Mouse (Mus musculus) adrenal gland, adult (tissue): Measurements from ENCODE around the gene BC024978.

Source experiments
- DNase-seq, 2 experiments: peaks; one replicate each; pipeline ENCODE4 v3.0.0; 2022 to 2023; ENCODE audit warnings: low spot score in 1 of 2; ENCODE audit not compliant: inconsistent age in 2 of 2

BC024978 gene

DNA sequence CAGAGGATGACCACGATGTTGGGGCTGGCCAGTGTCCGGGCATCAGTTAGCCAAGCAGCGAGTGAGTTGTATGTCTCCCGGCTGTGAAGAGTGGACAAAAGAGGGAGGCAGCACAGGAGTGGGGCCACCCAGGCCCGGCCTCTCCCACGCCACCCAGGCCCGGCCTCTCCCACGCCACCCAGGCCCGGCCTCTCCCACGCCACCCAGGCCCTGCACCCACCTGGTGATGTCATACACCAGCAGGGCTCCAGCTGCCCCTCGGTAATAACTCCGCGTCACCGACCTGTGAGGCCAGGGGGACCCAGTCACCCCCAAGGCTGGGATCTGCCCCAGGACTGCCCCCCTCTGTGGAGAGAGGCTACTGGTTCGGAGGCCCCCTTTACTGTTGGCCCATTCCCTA is 21.1 kb upstream of the BC024978 start:
- peak in 1 of 2 experiments; percentile 32 for DNase-seq

DNA sequence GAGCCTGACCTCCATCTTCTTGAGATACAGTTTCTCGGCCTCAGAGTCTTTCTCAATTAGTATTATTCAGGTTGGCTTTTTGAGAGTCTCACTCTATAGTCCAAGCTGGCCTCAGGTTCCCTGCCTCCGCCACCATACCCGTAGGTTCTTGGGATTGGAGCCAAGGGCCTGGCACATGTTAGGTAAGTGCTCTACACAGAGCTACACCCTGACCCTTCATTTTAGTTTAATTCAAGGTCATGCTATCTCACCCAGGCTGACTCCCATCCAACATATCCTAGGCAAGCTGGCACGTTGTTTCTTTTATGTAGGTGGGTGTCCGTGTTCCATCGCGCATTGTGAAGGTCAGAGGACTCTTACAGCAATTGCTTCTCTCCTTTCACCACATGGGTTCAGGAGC is 20.7 kb upstream of the BC024978 start:
- DNase-seq: peak; percentile 46 to 54

DNA sequence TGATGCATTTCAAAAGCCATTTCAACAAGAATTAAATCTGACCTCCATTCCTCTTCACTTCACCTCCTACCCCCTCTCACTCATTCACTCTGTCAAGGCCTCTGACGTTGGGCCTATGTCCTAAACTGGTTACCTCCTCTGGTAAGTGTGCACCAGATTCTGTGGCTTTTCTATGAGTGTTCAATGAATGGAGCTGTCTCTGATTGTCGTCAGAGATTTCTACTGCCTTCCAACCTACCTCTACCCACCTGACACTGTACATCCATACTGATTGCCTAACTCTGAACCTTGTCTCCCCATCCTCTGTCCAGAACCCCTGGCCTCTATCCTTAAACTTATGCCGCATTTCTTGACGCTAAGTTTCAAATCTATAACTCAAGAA is 17.6 kb upstream of the BC024978 start:
- DNase-seq: no peak

DNA sequence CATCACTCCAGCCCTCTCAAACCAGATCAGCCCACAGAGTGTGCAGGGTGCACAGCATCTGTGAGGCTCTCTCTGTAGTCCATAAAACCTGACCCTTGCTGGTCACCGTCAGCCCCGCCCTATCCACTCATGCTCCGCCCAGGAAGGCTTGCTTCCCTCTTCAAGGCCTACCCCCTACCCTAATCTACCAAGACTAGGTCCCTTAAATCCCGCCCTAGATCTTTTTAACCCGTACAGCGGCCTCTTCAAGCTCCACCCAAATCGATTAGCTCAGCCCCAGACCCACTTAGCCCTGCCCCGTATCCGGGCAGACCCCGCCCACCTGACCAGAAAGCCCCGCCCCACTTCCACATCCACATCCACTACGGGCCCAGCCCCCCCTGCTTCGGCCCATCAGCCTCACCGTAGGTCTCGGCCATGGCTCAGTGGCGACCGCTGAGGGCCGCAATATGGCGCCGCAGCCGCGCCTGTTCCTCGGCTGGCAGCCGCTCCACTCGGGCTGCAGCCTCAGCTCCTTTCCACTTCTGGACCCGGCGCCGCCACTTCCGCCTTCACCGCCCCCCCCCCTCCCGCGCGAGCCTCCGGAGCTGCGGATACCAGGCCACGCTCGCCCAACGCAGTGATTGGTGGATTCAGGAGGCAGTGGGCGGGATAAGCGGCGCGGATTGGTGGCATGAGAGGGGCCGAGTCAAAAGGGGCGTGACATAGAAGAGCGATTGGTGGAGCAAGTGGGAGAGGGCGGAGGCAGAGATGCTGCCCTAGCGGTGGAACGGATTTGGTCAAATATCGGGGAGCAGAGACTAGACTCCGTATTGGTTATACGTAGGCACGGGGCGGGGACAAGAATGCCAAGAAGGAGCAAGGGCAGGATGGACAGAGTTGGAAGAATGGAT is 17.0 kb upstream of the BC024978 start, which contains the start of gene Rab4b:
TSS of gene Rab4b (minus strand) at position 573 of the 893 bp plus-strand sequence.
- peak; percentile 100 for DNase-seq

DNA sequence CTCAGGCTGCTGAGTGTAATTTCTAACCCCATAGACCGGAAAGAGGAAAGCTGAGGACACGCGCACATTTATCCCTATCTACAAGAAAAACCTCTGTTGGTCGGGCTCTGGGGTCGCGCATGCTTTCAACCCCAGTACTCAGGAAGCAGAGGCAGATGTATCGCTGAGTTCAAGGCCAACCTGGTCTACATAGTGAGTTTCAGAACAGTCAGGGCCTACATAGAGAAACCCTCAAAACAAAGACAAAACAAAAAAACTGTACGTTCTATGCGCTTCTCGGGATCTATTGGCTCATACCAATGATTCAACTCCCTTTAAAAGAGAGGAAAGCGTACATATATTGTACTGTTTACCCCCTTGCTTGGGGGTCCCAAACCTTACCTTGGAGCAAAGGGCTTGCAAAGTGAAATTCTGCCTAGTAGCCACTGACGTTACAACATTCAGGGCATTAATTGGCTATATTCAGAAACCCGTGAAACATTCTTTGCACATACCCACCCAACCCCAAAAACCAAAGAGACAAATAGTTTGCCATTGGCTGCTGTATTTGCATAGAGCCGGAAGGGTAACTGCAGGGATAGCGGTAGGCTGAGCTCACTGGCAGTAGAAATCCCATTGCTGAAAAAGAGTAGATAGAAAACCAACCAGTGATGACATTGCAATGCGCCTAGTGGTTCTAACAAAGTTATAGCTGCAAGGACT is 16.2 kb upstream of the BC024978 start:
- DNase-seq: no peak

DNA sequence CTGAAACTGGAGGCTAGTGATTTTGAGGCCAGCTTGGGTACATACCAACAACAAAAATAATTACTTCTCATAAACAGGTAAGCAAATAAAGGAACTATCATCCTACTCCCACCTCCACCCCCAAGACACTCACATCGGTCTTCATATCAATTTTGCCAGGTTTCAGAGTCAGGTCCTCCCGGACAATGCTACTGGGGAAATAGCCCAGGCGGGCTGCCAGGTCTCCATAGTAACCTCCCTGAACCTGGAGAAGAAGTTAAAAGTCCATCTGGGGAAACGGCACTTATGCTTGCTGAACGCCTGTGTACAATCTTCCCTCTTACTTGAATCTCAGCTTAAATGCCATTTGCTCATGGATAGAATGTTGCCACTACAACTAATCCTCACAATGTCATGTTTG is 15.5 kb upstream of the BC024978 start:
- peak; percentile 51 to 77 for DNase-seq

DNA sequence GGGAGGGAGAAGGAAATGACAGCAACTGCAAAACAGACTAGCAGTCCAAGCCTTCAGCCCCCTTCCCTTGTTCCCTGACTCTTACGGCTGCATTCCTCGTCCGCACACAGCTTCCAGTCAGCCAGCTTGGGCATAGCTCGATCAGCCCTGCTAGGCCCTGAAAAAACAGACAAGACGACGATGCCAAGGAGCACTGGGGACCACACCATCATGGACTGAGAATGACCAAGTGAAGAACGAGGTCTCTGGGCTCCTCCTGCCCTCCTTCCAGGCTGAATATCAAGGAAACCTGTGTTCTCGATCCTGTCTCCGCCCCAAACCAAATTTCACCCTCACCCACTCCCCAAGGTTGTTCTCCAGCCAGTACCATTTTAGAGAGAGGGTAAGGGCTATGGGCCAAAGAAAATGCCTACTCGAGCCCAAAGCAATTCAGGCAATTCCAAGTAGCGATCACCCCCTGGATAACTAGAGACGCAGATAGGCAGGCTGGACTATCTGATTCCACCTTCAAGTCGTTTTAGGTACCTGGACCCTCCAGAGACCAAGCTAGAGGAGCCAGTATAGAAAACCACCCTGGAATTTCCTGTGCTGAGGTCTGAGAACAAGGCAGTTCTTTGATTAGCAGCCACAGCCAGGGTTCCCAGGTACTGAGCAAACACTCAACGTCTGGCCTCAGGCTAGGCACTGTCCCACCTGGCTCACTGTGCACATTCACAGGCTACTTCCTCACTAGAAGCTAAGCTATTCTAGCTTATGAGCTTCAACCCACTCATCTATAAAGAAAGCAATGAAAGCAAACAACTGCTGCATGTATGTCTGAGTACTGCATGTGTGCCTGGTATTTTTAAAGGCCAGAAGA is 14.5 kb upstream of the BC024978 start, which contains the start of the genes Gm21983 and Mia:
TSS of gene Gm21983 (minus strand) at position 250 of the 859 bp plus-strand sequence.
TSS of gene Mia (minus strand) at position 321 of the 859 bp plus-strand sequence.
- no peak for DNase-seq

DNA sequence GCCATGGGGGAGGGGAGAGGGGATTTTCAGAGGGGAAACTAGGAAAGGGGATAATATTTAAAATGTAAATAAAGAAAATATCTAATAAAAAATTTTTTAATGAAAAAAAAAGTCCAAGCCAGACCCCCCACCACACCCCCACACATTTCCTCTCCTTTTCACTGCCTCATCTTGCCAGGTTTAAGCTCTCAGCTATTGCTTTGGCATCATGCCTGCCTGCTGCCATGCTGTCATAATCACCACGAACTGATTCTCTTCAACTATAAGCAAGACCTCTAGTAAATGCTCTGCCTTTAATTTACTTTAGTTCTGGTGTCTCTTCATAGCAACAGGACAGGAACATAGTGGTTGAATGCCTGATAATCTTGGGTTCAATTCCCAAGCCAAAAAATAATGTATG is 13.1 kb upstream of the BC024978 start:
- DNase-seq: no peak

DNA sequence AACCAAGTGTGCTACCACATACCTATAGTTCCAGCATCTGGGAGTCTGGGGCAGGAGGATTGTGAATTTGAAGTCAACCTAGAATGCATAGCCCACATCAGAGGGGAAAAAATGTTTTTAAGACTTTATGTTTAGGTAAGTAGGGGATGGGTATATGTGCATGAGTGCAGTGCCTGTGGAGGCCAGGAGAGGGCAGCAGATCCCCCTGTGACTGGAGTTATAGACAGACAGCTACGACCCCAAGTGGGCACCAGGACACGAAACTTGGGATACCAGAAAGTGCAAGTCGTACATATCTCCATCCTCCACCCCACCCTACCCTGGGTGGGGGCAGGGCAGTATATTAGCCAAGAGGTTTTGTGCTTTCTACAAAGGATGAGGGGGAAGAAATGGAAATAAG is 10.6 kb upstream of the BC024978 start:
- peak; percentile 43 to 71 for DNase-seq

DNA sequence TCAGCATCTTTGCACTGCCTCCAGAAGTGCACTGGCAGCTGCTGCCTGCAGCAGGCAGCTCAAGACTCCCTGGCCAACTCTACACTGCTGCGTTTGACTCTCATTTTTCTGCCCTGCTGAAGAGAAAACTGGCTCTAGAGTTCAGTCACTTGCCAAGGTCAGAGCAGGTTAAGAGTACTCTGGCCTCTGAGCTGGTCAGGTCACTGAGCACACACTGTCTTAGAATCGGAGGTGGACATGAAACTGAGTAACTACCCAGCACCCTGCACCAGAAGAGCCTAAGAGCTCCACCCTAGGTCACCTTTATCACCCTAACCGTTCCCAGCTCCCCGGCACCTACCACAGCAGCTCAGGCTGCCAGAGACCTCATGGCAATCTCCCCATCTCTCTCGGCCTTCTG is 9.6 kb upstream of the BC024978 start:
- no peak for DNase-seq

DNA sequence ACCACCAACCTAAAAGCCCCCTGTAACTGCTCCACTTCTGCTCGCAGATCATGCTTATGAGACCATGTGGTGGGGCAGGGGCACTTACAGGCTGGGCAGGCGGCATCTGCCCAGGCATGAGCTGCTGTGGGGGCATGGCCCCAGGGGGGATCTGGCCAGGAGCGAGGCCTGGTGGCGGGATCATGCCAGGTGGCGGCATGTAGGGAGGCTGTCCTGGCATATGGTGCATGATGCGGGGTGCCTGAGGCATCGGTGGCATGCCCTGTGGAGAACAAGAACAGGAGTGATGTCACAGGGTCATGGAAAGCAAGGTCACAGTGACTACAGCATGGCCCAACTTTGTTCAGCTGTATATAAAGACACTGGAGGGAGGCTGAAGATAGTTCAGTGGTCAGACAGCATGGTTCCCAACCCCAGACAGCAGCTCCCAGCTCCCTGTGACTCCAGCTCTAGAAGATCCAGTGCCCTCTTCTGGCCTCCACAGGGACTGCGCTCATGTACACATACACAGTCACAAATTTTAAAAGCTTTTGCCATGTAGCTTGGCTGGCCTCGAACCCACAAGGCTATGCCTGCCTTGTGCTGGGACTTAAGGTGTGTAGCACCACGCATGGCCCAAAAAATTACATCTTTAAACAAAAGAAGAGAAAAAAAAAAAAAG is 6.2 kb upstream of the BC024978 start:
- DNase-seq: no peak

DNA sequence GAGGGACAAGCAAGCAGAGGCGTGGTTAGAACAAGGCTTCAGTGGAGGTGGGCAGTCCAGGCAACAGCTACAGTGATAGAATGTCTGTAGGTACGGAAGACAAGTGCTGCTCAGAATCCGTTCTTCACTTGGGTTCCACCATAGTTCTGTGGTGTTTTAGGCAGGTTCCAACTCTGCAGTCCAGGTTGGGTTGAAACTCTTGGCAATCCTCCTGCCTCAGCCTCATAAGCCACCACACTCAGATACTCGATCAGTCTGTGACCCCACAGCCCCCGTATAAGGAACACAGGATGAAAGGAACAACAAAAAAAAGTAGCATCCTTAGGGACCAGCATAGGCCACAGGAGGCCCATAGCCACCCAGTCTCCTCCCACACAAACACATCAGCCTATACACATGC is 3.1 kb upstream of the BC024978 start:
- DNase-seq: no peak

DNA sequence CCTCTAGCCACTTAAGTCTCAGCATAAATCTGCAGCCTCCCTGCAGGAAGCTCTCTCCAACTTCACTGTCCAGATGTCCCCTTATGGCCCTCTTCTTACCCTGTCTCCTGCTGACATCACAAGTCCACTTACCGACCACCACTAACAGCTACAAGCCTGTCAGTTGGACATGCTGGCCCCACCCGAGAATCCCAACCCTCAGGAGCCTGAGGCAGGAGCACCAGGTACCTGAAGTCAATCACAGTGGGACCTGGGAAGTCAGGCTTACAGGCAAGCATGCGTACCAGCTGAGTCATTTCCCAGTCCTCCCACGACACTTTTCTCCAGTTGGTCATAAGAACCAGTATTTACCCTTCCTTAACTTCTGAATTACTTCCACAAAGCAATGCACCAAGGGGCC is 1.9 kb upstream of the BC024978 start:
- no peak for DNase-seq

DNA sequence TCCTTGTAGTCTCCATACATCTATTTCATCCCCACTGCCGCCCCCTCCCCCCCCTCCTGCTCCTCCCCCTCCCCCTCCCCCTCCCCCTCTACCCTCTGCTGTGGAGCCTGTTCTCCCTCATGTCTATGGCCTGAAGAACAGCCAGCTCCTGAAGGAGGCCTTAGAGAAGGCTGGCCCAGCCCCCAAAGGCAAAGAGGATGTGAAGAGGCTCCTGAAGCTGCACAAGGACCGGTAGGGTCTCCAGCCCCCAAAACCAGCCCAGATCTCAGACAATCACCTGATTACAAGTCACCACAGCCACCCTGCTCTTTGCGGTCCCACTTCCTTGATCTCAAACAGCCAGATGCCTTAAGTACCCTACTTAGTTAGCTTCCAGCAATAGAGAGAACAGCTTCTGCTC is 1.6 kb downstream of the BC024978 start:
- DNase-seq: no peak

DNA sequence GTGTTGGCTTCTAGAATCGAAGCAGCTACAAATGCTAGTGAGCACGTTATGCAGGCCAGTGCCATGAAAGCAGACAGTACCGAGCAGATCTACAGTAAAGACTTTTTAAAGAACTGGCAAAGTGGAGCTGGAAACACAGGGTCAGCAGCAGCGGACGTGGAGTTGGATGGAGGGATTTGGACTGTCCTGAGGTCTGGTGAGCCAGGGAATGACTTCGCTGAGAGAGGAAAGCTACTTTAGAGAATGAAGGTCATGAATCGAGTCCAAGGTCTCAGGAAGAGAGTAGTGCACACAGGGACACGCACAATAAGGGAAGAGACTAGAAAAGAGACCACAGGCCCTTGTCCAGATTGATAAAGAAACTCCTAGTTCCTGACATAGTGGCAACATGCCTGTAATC is 2.1 kb downstream of the BC024978 start:
- DNase-seq: peak; percentile 65 to 89

DNA sequence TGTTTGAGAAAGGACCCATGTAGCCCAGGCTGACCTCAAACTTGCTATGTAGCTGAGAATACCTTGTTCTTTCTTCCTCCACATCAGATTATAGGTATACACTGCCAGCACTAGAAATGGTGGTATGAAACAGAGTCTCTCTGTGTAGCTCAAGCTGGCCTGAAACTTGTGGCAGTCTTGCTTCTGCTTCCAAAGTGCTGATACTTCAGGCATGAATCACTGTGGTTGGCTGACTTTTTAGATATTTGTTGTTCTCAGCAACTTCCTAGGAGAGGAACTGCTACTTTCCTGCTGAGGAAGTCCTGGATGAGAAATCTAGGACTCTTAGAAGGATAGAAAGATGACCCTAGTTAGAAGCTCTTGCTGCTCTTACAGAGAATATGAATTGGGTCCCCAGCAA is 2.8 kb downstream of the BC024978 start:
- DNase-seq: peak in 1 of 2 experiments; percentile 52

DNA sequence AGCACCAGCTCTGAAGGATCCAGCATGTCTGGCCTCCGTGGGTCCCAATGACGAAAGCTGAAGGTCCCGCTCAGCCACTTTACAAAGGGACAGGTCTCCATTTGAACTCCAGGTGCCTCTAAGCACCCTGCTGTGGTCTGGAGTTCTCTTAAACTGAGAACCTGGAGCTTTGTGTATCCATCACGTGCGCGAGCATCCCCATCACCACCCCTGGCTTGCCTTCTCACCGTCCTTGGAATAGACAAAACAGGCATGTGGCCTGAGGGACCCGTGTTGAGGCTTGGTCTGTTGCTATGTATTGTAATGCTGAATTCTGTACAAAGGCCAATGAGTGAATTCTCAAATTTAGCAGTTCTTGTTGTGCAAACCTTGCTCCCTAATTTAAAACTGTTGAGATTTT is 3.2 kb downstream of the BC024978 start:
- DNase-seq: no peak

DNA sequence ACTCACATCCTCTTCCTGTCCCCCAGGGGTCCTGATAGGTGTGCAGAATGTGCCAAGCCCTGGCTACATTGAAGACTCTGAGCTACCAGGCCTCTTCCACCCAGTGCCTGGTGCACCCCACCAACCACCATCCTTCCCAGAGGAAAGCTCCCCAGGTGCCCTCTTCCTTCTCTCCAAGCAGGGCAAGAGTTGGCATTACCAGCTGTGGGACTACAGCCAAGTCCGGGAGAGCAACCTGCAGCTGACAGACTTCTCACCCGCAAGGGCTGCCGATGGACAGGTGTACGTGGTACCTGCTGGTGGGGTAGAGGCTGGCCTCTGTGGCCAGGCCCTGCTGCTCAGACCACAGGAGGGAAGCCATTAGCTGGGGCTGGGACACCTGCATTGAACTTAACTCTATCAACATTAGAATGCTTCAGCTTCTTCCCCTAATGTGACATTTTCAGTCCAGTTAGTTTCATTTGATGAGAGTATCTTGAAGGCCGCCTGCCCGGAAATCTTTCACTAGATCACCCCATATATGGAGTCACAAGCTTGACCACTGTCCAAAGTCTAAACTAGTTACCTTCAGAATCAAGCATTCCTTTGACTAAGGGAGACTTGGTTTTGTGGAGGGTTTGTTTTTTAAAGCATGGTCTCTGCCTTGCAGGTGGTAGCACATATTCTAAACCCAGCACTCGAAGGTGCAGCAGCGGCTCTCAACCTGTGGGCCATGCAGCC is 8.3 kb downstream of the BC024978 start:
- DNase-seq: no peak

DNA sequence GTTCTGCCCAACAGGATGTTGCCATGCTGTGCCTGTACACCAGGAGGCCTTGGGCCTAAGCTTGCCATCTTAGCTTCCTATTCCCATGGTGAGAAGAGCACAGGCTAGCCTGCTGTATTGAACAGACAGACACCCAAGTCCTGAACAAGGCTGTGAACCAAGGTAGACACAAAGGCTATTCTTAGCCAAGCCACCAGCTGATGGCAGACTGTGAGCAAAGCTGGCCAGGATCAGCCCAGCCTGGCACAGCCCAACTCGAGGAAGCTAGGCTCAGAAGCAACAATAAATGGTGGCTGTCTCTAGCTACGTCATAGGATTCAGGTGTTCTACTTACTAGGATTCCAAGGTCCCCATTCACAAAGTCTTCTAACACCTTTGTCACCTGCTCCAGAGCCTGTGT is 17.0 kb downstream of the BC024978 start:
- DNase-seq: no peak

DNA sequence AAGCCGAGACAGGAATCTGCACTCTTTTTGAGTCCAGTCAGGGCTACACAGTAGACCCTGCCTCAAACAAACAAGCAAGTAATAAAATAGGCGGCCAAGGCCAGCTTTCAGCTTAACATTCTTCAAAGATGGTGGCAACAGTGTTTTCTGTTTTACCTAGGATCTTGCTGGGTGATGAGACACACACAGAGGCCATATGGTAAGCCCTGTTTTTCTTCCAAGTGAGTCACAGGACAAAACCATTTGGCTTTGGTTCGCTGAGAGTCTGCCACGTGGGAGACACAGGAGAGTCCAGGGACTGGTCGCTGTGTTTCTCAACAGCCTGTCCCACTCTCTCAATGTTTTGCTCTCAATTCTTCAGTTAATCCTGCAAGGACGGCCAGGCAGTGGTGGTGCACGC is 23.0 kb downstream of the BC024978 start:
- DNase-seq: peak in 1 of 2 experiments; percentile 65
